Mouse (Mus musculus): Measurements from ENCODE around the gene Prdx3. TPM values are rescaled to one million over a fixed set of nuclear protein-coding genes. Genes with fewer than 3 reads are reported as not detected.

Prdx3 gene
- 42.3 TPM for total RNA-seq (2023)

GRCm38 (mm10) chr19:60874064-60874694 is at the start of gene Prdx3:
TSS of gene Prdx3 (minus strand) at chr19:60874556.

GRCm38 (mm10) chr19:60889714-60890315 is 15.5 kb upstream of the Prdx3 start, which contains the start of gene Grk5:
TSS of gene Grk5 (plus strand) at chr19:60889749.

GRCm38 (mm10) chr19:60860868-60861700 is 13.3 kb downstream of the Prdx3 start, which contains the start of gene Sfxn4:
TSS of gene Sfxn4 (minus strand) at chr19:60861479.

Other genes with a start within 250 kb of the Prdx3 start
- gene Nanos1, start 118.6 kb downstream of the Prdx3 start, total RNA-seq (2023) = 4.2 TPM
- 221 TPM for gene Eif3a, start 83.9 kb downstream of the Prdx3 start, total RNA-seq (2023)
- gene Fam45a, start 63.0 kb downstream of the Prdx3 start, total RNA-seq (2023) = 18.3 TPM
- 3.0 TPM for gene Sfxn4, start 13.1 kb downstream of the Prdx3 start, total RNA-seq (2023)
- gene Grk5, start 15.2 kb upstream of the Prdx3 start, total RNA-seq (2023) = 5.7 TPM

Data from CD4-positive naive resting alpha-beta T cell, adult 76 days (primary cell).